Mouse (Mus musculus) brain, embryonic 18.5 days (tissue): Measurements from ENCODE around the gene Nfasc.

Source experiments
- DNase-seq: peaks from one replicate; pipeline ENCODE4 v3.0.0-alpha.2; 2012; ENCODE audit warnings: low read depth, low spot score

Gene Nfasc

GRCm38 (mm10) chr1:132733873-132734447, 7.6 kb downstream of the Nfasc start:
- DNase-seq: no peak

DNA sequence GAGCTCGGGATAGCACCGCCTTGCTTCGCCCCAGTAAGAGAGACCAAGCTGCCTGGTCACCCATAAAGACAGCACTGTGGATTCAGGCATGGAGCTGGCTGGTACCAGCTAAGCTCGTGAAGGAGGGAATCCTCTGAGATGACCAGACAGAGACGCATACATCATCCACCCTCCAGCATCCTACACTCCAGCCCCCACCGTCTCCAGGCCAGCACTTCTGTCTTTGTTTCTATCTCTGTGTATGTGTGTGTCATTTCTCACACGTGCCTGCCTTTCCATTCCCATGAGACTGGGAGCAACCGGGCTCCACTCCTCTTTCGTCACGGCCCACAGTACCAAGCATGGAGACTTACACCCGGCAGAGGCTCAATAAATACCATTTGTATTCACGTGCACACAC, 9.3 kb downstream of the Nfasc start:
- no peak for DNase-seq

- no peak for DNase-seq
Measured at GRCm38 (mm10) chr1:132727548-132727947, 14.0 kb downstream of the Nfasc start.

GRCm38 (mm10) chr1:132722362-132722761, 19.2 kb downstream of the Nfasc start:
- no peak for DNase-seq

DNA sequence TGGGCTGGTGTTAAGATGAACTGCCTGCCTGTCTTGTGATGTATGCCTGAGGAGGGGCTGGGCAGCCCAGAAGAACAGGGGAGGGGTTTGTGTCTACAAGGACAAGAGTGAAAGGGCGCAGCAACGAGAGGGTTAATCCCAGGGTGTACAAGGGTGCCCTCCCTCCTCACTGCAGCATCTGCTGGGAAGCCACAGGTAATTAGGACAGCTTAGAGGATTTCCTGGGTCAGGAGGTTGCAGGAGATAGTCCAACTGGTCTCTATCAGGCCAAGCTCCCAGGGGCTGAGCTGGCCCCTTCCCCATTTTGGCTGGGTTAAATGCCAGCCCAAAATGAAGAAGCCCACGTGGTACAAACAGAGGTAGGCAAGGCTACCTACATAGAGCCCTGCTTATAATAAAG, 20.3 kb downstream of the Nfasc start:
- no peak for DNase-seq

GRCm38 (mm10) chr1:132718225-132718624, 23.4 kb downstream of the Nfasc start:
- no peak for DNase-seq

DNA sequence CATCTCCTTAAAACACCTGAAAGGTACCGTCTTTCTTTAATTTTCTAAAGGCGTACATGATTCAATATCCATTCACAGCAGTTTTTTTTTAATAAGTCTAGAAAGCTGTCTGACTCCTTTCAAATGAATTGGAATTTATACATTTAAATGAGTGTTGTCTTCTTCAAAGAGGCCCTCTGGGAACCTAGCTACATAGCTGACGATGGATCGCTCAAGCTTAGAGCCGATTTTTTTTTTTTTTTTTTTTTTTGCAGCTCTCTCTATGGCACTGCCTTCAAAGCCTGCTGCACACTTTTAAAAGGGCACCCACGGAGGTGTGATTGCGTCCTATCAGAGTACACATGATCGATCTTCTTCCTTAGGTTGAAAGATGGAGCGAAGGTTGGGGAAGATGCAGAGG, 26.6 kb downstream of the Nfasc start:
- DNase-seq: no peak

DNA sequence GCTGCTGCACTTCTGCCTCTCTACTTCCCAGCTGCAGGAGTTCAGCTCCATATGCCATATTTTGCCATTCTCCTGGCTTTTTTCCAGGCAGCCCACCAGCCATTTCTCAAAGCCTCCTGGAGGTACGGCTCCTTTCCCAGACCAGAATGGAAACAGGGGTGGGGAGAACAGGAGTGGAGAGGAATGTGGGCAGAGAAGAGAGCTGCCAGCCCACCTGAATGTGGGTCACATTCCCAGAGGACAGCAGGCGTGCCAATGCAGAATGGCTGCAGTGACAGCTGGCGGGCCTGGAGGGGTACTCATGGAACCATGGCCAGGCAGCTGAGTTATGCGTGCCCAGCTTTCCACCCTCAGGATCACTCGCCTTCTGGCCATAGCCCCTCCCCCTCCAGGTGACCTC, 32.2 kb downstream of the Nfasc start:
- DNase-seq: no peak

- DNase-seq: no peak
Measured at GRCm38 (mm10) chr1:132707301-132707700, 34.3 kb downstream of the Nfasc start.

DNA sequence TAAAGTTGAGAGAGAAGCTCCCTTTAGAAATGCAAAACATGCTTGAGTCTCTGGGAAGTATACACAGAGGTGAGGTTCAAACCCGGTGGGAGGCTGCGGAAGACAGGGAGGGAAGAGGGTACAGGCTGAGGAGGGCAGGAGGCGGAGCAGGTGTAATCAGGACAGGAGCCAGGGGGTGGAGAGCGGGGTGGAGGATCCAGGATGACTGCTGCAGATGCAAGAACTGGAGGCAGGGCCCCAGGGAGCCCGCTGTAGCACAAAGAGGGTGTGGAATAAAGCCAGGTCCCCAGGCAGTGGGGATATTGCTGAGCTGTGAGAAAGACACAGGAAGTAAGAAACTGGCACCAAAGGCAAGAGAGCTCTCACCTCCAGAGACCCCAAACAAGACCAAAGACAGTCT, 38.1 kb downstream of the Nfasc start:
- no peak for DNase-seq

DNA sequence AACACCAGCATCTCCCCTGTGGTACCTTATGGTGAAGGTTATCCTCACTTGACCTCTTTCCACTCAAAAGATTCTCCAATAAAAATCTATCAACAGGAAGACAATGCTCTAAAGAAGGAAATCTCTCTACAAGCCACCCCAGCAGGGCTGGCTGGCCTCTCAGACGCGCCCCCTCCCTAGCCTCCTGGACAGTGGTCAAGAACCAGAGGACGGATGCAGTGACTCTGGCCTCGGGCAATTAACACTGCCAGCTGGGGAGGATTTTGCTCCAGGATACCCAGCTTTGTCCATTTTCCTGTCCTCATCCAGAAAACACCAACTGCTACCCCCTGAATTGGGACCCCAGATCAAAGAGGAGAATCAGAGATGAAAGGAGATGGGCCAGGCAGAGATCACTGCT, 44.7 kb downstream of the Nfasc start:
- no peak for DNase-seq

- DNase-seq: peak; percentile 26
Measured at GRCm38 (mm10) chr1:132696232-132696631, 45.4 kb downstream of the Nfasc start.

GRCm38 (mm10) chr1:132694007-132694406, 47.6 kb downstream of the Nfasc start:
- DNase-seq: no peak

DNA sequence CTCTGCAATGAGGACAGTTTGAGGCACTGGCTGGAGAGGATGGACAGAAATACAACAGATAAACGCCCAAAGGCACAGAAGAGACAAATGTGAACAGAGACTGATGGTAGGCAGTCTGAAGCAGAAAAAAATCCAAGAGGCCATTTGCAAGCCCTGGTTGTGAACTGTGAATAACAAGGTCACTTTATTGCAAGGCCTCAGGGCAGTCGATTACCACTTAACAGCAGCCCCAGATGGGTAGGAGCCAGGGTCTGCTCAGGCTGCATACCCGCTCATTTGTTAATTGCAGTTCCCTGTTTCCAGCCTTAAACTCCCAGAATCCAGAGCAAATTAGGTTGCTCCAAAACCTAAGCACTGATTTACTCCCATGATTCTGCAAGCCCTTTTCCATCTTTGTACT, 52.4 kb downstream of the Nfasc start:
- DNase-seq: no peak

DNA sequence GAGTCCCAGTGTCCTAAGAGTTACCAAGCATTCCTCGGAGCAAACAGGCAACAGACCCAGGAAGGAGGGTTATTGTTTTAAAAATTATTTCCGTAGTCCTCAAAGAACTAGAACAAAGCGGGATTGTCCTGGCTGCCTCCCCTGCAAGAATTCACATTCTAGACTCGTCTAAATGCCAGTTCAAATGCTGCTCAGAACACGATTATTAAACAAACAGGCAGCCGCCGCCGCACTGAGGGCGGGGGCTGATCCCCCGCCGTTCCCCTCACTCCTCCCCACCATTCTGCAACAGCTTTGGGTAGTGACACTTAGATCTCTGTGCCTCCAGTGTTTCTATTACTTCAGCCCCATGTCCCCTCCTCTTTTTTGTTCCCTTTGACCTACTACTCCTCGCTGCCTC, 62.7 kb downstream of the Nfasc start:
- DNase-seq: no peak

- DNase-seq: no peak
Measured at GRCm38 (mm10) chr1:132678076-132678475, 63.5 kb downstream of the Nfasc start.

GRCm38 (mm10) chr1:132672704-132673103, 68.9 kb downstream of the Nfasc start:
- DNase-seq: no peak

GRCm38 (mm10) chr1:132669200-132669599, 72.4 kb downstream of the Nfasc start:
- DNase-seq: no peak

DNA sequence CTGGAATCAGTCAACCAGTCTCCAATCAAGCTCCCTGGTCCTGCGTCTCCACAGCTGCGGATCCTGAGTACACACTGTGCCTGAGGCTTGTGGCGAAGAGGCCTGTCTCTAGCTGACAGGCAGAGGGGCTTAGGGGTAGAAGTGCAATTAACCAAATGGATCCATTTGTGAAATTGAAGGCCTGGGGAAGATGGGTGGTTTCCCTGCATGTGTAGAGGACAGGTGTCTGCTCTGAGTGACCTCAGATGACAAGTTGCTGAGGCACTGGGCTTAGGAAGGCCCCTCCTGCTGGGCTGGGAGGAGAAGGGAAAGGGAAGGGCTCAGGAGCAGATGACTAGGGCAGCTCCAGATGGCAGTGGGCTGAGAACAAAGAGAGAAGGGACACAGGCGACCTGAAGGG, 81.2 kb downstream of the Nfasc start:
- no peak for DNase-seq

DNA sequence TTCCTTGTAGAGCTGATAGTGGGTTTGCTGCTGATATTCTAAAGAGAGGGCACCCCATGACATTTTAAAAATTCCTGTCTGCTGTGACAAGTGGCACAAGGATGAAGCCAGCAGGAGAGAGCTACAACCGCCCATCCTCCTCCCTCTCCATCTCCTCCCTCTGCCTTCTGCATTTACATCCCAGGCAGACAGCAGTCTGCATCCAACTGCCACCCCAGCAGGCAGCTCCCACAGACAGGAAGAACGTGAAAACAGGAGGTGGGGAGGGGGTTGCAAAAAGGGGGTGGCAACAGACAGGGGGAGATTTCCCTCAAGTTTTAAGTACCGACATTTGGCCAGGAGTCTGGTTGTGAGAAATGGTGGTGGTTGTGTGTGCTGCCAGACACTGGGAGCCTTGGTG, 82.0 kb downstream of the Nfasc start:
- peak; percentile 68 for DNase-seq

DNA sequence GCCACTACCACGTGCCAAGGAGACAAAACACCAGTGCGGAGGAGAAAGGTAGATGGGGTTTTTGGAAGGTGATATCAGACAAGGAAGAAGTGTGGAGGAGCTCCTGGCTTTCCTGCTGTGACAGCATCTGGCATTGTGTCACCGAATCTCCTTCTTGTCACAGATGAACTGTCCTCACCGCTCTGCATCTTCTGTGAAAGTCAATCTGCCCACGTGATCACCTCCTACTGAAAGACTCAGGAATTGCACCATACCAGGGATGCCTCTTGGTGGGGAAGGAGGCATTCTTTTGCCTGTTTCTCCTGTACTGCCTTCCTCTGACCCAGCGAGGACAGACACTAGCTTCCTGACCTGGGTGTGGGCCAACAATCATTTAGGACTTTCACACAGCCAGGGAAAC, 86.0 kb downstream of the Nfasc start:
- DNase-seq: no peak

GRCm38 (mm10) chr1:132654769-132655168, 86.8 kb downstream of the Nfasc start:
- DNase-seq: no peak

DNA sequence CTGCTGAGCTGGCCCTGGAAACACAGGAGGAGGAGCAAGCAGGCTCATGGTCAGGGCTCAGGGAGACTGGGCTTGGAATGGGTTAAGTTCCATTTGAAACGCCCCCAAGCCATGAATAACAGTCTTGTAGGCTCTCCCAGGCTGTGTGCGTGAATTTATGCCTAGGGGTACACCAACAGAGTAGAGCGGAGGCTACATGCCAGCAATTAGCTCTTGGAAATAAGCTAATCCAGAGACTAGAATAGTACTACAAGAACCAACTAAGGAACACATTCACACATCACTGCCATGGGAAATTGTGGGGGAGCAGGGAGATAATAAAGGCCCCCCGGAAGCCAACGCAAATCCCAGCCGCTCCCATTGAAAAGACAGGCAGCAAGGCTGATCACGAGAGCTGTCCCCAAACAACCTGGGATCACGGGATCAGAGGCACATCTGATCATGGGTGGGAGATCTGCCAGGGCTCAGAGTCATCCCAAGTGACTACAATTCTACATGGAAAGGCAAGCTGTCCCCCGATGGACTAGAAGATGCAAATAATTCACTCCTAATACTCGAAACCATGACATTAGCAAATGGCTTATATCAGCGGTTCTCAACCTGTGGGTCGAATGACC, 87.6 kb downstream of the Nfasc start:
- peak; percentile 40 for DNase-seq

GRCm38 (mm10) chr1:132653161-132653560, 88.4 kb downstream of the Nfasc start:
- DNase-seq: no peak
